Mouse (Mus musculus): ENCODE results near the gene Pak3.

- TF ChIP-seq CTCF (IDR thresholded peaks at IDR 0.05; ENCODE audit: insufficient read depth, low read depth, low read length) = no peak
- no peak for TF ChIP-seq POLR2A (IDR thresholded peaks at IDR 0.05; ENCODE audit: insufficient read depth, low read depth, low read length)
These were observed 160.2 kb downstream of the Pak3 start for GRCm38 (mm10) chrX:143678566-143678965.

Data from olfactory bulb, adult 2 months (tissue).